Mouse (Mus musculus): Measurements from ENCODE around the gene Nfu1. TPM values are rescaled to one million over a fixed set of nuclear protein-coding genes. Genes with fewer than 3 reads are reported as not detected.

Nfu1 gene
- 90.6 and 104 TPM in 2 replicates for polyA plus RNA-seq (2016; fragmentation: Nextera tagmentation; extraction: Ambion mirVana)

DNA sequence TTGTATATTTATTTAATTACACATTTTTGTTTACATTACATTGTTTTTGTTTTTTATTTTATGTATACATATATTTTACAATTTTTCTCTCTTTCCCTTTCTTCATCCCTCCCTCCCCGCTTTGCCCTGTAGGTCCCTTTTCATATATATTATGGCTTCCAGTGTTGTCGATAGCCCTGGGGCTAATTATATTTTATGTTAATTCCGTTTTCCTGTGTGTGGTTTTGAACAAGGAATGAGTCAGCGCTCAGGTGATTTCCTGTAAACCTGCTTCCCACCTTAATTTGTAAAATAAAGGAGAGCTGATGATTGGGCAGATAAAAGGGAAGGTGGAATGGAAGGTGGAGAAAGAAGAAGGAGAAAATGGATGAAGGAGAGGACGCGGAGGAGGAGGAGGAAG, at the start of gene Nfu1:
Gene Nfu1 (plus strand): TSS at position 350 of the 400 bp plus-strand sequence.
- H3K27ac ChIP-seq = peak within 1 kb of the TSS; percentile 97
- H3K4me3 ChIP-seq = peak within 1 kb of the TSS; percentile 97
- 77% methylated on average over 6 of the region's 6 CpGs for WGBS
- DNase-seq (ENCODE audit: low spot score) = no peak
- H3K4me1 ChIP-seq (replicated peaks) = peaks cover 17% of the 10 kb centered on the region
- no peaks in the 10 kb centered on the region for H3K27me3 ChIP-seq (ENCODE audit: insufficient read depth, poor library complexity, severe bottlenecking)
- H3K36me3 ChIP-seq = peaks cover 10% of the 10 kb centered on the region
- no peaks in the 10 kb centered on the region for H3K9me3 ChIP-seq

GRCm38 (mm10) chr6:86963987-86964685, 44.9 kb upstream of the Nfu1 start:
- Histone ChIP-seq H3K4me1 (replicated peaks) (no peaks in the 10 kb centered on the region), H3K36me3 (peaks cover 97% of the 10 kb centered on the region), H3K9me3 (no peaks in the 10 kb centered on the region), H3K27ac (no peak overlapping the region), H3K27me3 (ENCODE audit: insufficient read depth, poor library complexity, severe bottlenecking) (no peaks in the 10 kb centered on the region), H3K4me3 (no peak overlapping the region)
- 94% methylated on average over 7 of the region's 7 CpGs for WGBS
- no peak for DNase-seq (ENCODE audit: low spot score)

GRCm38 (mm10) chr6:86967166-86967565, 41.9 kb upstream of the Nfu1 start:
- DNase-seq (ENCODE audit: low spot score) = no peak
- no peaks in the 10 kb centered on the region for H3K27me3 ChIP-seq (ENCODE audit: insufficient read depth, poor library complexity, severe bottlenecking)
- no peak overlapping the region for H3K4me3 ChIP-seq
- no peaks in the 10 kb centered on the region for H3K4me1 ChIP-seq (replicated peaks)
- H3K27ac ChIP-seq = no peak overlapping the region
- H3K9me3 ChIP-seq = no peaks in the 10 kb centered on the region
- WGBS = 87% methylated on average over 2 of the region's 2 CpGs
- H3K36me3 ChIP-seq = peaks cover 94% of the 10 kb centered on the region

DNA sequence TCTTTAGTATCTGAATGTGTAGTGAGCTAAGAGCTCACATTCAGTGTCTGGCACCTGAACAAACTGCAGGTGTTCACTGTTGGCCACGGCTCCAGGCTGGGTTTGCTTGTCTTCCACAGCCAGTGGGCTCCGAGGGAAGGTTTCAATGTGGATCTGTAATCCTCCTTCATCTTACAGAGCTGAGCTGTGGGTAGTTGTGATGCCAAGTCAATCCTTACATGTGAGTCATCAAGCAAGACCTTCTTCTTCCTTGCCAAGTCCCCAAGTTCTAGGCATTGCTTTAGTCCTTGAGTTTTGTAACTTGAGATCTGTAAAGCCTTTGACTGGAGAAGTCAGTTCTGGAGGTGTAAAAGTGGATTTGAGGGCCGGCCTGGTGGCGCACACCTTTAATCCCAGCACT, 35.1 kb upstream of the Nfu1 start:
- no peaks in the 10 kb centered on the region for H3K4me1 ChIP-seq (replicated peaks)
- H3K27me3 ChIP-seq (ENCODE audit: insufficient read depth, poor library complexity, severe bottlenecking) = no peaks in the 10 kb centered on the region
- no peaks in the 10 kb centered on the region for H3K9me3 ChIP-seq
- H3K27ac ChIP-seq = no peak overlapping the region
- 95% methylated on average over 4 of the region's 4 CpGs for WGBS
- H3K36me3 ChIP-seq = peaks cover 70% of the 10 kb centered on the region
- no peak overlapping the region for H3K4me3 ChIP-seq
- DNase-seq (ENCODE audit: low spot score) = no peak

DNA sequence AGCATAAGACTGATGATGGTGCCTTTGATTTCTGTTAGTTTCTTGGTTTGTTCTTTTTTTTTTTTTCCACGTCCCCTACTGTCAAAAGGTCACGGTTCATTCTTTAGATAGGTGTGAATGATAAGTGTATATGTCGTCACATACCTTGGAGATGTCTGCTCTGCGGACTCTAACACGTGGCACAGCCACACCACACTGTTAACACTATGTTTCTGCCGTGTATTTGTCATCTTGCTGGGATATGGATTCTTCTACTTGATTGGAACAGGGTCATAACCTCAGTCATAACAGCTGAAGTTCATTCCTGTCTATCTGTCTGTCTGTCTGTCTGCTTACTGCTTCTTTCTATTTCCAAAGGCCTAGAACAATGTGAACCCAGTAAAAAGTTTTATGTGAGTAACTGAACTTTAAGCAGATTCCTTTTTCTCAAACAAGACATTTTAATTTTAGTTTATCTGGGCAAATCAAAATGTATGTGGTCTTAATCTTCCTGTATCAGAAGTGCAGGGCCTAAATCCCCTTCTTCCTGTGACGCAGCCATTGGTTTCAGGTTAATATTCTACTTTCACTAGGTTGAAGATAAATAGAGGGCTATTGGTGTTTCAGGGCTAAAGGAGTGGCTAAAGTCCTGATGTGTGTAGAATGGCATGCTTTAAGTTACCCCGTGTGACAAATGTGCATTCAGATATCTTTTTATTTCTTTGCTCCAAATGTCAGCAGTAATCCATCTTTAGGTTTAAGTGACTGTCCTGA, 30.7 kb upstream of the Nfu1 start:
- Histone ChIP-seq H3K27ac (no peak overlapping the region), H3K4me1 (replicated peaks) (no peaks in the 10 kb centered on the region), H3K4me3 (no peak overlapping the region), H3K27me3 (ENCODE audit: insufficient read depth, poor library complexity, severe bottlenecking) (no peaks in the 10 kb centered on the region), H3K9me3 (no peaks in the 10 kb centered on the region), H3K36me3 (peaks cover 46% of the 10 kb centered on the region)
- no peak for DNase-seq (ENCODE audit: low spot score)
- 90% methylated on average over 8 of the region's 8 CpGs for WGBS

- Histone ChIP-seq H3K36me3 (peaks cover 43% of the 10 kb centered on the region), H3K27me3 (ENCODE audit: insufficient read depth, poor library complexity, severe bottlenecking) (no peaks in the 10 kb centered on the region), H3K4me3 (no peak overlapping the region), H3K9me3 (no peaks in the 10 kb centered on the region), H3K27ac (no peak overlapping the region), H3K4me1 (replicated peaks) (no peaks in the 10 kb centered on the region)
- no peak for DNase-seq (ENCODE audit: low spot score)
- WGBS = 88% methylated on average over 6 of the region's 6 CpGs
These were observed 30.1 kb upstream of the Nfu1 start for GRCm38 (mm10) chr6:86978909-86979265.

DNA sequence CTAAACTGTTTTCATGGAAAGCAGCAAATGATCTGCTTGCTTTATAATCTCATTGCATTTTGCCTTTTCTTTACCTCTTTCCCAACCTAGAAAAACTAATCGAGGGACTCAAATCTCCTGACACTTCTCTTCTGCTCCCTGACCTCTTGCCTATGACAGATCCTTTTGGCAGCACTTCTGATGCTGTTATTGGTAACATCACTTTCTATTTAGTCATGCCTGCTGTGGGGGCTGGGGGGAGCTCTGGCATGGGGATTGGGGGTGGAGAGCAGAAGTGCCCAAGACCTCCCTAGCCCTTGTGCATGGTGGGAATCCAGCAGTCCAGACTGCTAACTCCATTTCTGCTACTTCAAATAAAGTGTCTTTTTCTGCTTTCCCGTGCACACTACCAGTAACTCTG, 27.8 kb upstream of the Nfu1 start:
- Histone ChIP-seq H3K27ac (no peak overlapping the region), H3K4me1 (replicated peaks) (no peaks in the 10 kb centered on the region), H3K27me3 (ENCODE audit: insufficient read depth, poor library complexity, severe bottlenecking) (no peaks in the 10 kb centered on the region), H3K9me3 (no peaks in the 10 kb centered on the region), H3K4me3 (no peak overlapping the region), H3K36me3 (peaks cover 45% of the 10 kb centered on the region)
- 90% methylated on average over 2 of the region's 2 CpGs for WGBS
- no peak for DNase-seq (ENCODE audit: low spot score)

GRCm38 (mm10) chr6:86985314-86986106, 23.5 kb upstream of the Nfu1 start:
- Histone ChIP-seq H3K4me1 (replicated peaks) (no peaks in the 10 kb centered on the region), H3K36me3 (peaks cover 32% of the 10 kb centered on the region), H3K4me3 (no peak overlapping the region), H3K27me3 (ENCODE audit: insufficient read depth, poor library complexity, severe bottlenecking) (no peaks in the 10 kb centered on the region), H3K9me3 (no peaks in the 10 kb centered on the region), H3K27ac (no peak overlapping the region)
- WGBS = 91% methylated on average over 8 of the region's 8 CpGs
- no peak for DNase-seq (ENCODE audit: low spot score)

DNA sequence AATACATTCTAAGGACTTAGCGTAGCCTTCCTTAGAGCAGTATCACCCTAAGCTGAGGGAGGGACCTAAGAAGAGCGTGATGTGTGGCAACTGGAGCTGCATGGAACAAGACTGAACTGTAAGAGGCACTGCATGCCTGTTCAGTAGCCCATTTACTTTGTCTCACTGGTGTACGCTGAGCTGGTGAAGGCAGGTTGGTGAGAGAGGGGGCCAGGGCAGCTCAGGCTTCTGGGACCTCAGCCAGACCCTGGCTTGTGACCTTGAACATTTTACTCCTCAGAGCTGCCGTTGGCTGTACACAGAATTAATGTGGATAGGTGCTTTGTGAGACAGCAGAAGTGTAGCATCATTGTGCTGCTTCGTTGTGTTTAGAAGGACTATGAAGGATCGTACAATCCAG, 19.5 kb upstream of the Nfu1 start:
- DNase-seq (ENCODE audit: low spot score) = no peak
- H3K9me3 ChIP-seq = no peaks in the 10 kb centered on the region
- H3K4me1 ChIP-seq (replicated peaks) = no peaks in the 10 kb centered on the region
- H3K27ac ChIP-seq = no peak overlapping the region
- WGBS = 91% methylated on average over 6 of the region's 6 CpGs
- peaks cover 21% of the 10 kb centered on the region for H3K36me3 ChIP-seq
- no peak overlapping the region for H3K4me3 ChIP-seq
- H3K27me3 ChIP-seq (ENCODE audit: insufficient read depth, poor library complexity, severe bottlenecking) = no peaks in the 10 kb centered on the region

GRCm38 (mm10) chr6:86991041-86991440, 18.0 kb upstream of the Nfu1 start:
- Histone ChIP-seq H3K4me1 (replicated peaks) (no peaks in the 10 kb centered on the region), H3K27ac (no peak overlapping the region), H3K4me3 (no peak overlapping the region), H3K9me3 (no peaks in the 10 kb centered on the region), H3K36me3 (peaks cover 28% of the 10 kb centered on the region), H3K27me3 (ENCODE audit: insufficient read depth, poor library complexity, severe bottlenecking) (no peaks in the 10 kb centered on the region)
- DNase-seq (ENCODE audit: low spot score) = no peak
- 93% methylated on average over 3 of the region's 3 CpGs for WGBS

DNA sequence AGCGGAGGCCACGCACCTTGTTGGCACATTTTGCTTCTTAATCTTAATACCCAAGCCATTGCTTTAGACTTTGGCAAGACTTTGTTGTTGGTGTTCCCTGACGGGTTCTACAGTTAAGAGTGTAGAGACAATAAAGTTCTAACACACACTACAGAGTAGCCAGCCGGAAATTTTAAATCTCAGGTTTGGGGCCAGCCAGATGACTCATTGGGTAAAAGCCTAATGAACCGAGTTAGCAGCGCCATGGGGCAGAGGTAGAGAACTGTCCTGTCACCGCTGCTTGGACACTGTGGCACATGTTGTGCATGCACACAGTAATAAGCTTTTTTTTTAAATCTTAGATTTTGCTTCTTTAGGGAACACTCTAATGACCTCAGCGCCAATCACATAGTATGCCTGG, 16.7 kb upstream of the Nfu1 start:
- no peak overlapping the region for H3K27ac ChIP-seq
- H3K9me3 ChIP-seq = no peaks in the 10 kb centered on the region
- no peaks in the 10 kb centered on the region for H3K4me1 ChIP-seq (replicated peaks)
- 93% methylated on average over 8 of the region's 8 CpGs for WGBS
- no peak overlapping the region for H3K4me3 ChIP-seq
- H3K36me3 ChIP-seq = peaks cover 34% of the 10 kb centered on the region
- H3K27me3 ChIP-seq (ENCODE audit: insufficient read depth, poor library complexity, severe bottlenecking) = no peaks in the 10 kb centered on the region
- no peak for DNase-seq (ENCODE audit: low spot score)

GRCm38 (mm10) chr6:86994254-86994653, 14.8 kb upstream of the Nfu1 start:
- Histone ChIP-seq H3K4me3 (no peak overlapping the region), H3K4me1 (replicated peaks) (no peaks in the 10 kb centered on the region), H3K9me3 (no peaks in the 10 kb centered on the region), H3K27me3 (ENCODE audit: insufficient read depth, poor library complexity, severe bottlenecking) (no peaks in the 10 kb centered on the region), H3K36me3 (peaks cover 40% of the 10 kb centered on the region), H3K27ac (no peak overlapping the region)
- 94% methylated on average over 4 of the region's 4 CpGs for WGBS
- no peak for DNase-seq (ENCODE audit: low spot score)

Data from hindbrain, embryonic 10.5 days (tissue).